Mouse (Mus musculus) embryo, embryonic 10.5 days (tissue): ENCODE measurements around the gene Aqp2.

Source experiments
- DNase-seq: peaks from one replicate; pipeline ENCODE4 v3.0.0-alpha.2; 2015; ENCODE audit warnings: low spot score

Aqp2 gene

GRCm38 (mm10) chr15:99578802-99579485, at the start of gene Aqp2:
Gene Aqp2 (plus strand): TSS chr15:99579055.
- no peak for DNase-seq

DNA sequence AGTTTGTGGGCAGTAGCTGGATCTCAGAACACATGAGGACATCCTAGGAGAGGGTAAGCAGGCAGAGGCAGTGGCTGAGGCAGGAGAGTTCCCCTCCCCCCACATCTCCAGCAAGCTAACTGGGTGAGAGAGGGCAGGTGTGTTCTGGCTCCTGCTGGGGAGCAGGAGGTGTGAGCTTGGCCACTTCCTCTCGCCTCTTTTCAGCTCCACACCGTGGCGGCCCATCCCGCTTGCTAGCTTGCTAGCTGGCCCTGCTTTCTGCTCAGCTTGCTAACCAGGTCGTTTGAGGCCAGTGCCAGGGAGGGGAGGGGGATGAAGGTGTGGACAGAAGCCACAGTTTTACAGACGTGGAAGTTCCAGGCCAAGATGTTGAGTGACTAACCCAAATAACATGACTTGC, 47.7 kb upstream of the Aqp2 start:
- no peak for DNase-seq

- DNase-seq = peak; percentile 7
These were observed 46.8 kb upstream of the Aqp2 start for GRCm38 (mm10) chr15:99532023-99532422.

- peak; percentile 32 for DNase-seq
These were observed 41.7 kb upstream of the Aqp2 start for GRCm38 (mm10) chr15:99536889-99537862.

GRCm38 (mm10) chr15:99539891-99540290, 39.0 kb upstream of the Aqp2 start:
- no peak for DNase-seq

GRCm38 (mm10) chr15:99544047-99544446, 34.8 kb upstream of the Aqp2 start:
- no peak for DNase-seq

DNA sequence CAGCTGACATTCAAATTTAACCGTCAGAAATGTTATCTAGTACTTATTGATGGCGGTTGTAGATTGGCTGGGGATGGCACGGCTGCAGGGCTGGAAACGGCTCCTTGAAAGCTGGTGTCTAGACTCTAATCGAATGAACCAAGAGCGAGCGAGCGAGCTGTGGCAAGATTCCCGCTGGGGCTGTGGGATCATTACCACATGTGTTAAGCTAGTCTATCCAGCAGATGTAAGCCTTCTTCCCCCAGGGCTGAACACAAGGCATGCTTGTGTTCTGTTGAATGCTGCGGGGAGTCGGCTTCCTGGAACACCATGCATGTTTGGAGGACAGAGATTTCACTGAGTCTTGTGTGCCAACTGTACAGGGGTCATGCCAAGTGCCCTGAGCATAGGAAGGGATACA, 32.3 kb upstream of the Aqp2 start:
- DNase-seq = peak; percentile 59

- no peak for DNase-seq
These were observed 31.1 kb upstream of the Aqp2 start for GRCm38 (mm10) chr15:99547732-99548131.

- no peak for DNase-seq
These were observed 29.0 kb upstream of the Aqp2 start for GRCm38 (mm10) chr15:99549901-99550300.

- DNase-seq = no peak
These were observed 25.1 kb upstream of the Aqp2 start for GRCm38 (mm10) chr15:99553767-99554166.

GRCm38 (mm10) chr15:99558947-99559346, 19.9 kb upstream of the Aqp2 start:
- DNase-seq = no peak

GRCm38 (mm10) chr15:99560246-99560645, 18.6 kb upstream of the Aqp2 start:
- DNase-seq = no peak

DNA sequence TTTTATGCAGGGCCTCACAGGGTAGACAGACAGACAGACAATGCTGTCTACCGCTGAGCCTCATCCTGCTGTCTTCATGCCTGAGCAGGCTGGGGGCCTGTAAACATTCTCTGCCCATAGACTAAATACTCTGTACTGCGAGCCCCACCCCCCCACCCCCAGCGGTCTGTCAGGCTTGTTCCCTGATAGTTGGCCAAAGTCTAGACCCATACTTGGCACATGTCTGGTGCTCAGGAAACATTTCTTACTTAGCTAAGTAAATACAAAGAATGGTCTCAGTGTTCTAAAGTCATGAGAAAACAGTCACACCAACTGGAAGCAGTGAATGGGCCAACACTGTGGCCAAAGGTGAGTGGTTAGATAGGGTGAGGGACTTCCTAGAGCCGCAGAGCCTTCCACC, 11.5 kb upstream of the Aqp2 start:
- no peak for DNase-seq

DNA sequence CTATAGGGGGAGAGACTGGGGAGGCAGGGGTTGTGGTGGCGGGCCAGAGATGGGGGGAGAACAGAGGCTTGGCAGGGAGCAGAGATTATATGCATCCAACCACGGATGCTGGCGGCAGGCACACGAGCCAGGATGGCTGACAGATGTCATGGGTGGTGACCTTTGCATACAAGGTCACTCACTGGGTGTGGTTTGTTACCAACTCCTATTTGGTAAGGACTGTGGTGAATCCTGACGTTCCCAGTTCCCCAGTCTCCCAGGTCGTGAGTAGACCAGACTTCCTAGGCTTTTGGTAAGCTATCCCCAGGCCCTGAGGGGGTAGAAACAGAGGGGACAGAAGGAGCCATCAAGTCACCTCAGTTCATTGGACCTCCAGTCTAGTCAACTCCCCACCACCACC, 10.2 kb upstream of the Aqp2 start:
- DNase-seq = no peak

GRCm38 (mm10) chr15:99569123-99569522, 9.7 kb upstream of the Aqp2 start:
- DNase-seq = no peak

DNA sequence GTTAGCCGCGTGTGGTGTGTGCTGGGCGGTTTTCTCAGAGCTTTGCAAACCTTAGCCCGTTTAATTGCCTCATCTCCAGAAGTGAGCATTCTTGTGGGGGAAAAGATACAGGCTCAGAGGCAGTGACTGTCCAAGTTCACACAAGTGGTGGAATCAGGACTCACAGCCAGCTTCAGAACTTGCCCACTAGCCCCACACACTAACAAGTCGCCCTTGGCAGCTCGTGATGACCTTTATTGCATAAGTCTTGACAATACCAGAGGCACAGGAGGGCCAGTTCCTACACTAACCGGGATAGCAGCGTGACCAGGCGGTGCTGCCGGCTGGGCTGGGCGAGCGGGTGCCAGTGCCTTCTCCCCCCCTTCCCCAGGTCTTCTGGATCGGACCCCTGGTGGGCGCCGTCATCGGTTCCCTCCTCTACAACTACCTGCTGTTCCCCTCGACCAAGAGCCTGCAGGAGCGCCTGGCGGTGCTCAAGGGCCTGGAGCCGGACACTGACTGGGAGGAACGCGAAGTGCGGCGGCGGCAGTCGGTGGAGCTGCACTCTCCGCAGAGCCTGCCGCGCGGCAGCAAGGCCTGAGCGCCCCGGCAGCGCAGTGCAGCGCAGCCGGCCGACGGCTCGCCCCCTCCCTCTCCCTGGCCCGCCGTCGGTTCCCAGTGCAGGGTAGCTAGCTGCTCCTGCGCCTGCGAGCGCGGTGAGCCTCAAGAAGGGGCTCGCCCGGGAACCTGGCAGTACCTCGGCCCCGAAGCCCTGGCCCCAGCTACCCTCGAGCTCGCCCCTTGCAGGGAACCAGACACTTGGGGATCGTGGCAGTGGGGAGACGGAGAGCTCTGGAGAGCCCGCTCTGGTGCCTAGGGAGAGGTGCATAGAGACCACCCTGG, 4.8 kb downstream of the Aqp2 start:
- DNase-seq = peak; percentile 71

DNA sequence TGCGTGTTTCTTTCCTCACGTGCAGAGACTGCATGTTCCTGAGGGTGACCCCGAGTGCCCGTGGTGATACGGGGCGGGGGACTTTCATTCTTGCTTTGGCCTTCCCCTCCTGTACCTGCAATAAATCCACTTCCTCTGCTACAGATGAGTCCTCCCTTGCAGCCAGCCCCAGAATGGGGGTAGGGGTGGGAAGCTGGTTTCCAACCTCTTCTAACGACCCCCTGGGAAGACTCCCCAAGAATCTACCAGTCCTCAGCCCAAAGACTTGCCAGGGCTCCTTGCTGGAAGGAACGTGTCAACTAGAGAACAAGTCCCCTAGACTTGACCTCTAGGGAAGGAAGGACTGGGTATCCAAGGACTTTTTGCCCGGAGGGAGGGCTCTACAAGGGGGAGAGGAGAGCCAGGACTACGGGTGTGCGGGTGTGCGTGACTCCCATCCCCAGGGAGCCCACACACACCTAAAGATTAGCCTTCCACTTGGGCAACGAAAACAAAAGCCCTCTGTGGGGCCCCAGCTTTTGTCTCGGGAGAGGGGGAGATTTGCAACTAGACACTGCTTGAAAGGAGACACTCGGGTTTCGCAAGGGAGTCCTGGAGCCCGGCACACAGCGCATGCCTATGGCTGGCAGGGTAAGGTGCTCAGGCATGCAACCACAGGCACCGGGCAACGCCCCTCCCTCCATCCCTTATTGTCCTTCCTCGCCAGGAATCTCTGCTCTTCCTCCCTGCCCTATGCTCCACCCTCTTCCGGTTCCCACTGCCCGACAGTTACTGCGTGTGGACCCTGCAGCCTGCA, 5.8 kb downstream of the Aqp2 start:
- DNase-seq = no peak

- DNase-seq = no peak
These were observed 6.9 kb downstream of the Aqp2 start for GRCm38 (mm10) chr15:99585741-99586140.

- DNase-seq = no peak
These were observed 7.7 kb downstream of the Aqp2 start for GRCm38 (mm10) chr15:99586525-99586924.

- no peak for DNase-seq
These were observed 10.4 kb downstream of the Aqp2 start for GRCm38 (mm10) chr15:99589237-99589636.

- DNase-seq = no peak
These were observed 10.8 kb downstream of the Aqp2 start for GRCm38 (mm10) chr15:99589704-99590103.
